Mouse (Mus musculus) bone marrow macrophage, adult 2 months (primary cell): ENCODE measurements around the gene Tmem161b. TPM values are rescaled to one million over a fixed set of nuclear protein-coding genes. Genes with fewer than 3 reads are reported as not detected.
"Not testable (repeated sequence)": the region's sequence is repeated elsewhere in the genome, so short reads cannot be mapped to it uniquely, and the experiment has no call there.

Experiments
- H3K27ac ChIP-seq: 2 replicates; pipeline ENCODE4 v1.5.1; 2012; ENCODE audit warnings: low read depth, low read length; ENCODE audit not compliant: insufficient read depth
- H3K4me1 ChIP-seq: 2 replicates; pipeline ENCODE4 v1.6.1; 2012; ENCODE audit warnings: low read length; ENCODE audit not compliant: control insufficient read depth, insufficient read depth
- H3K4me3 ChIP-seq: 2 replicates; pipeline ENCODE4 v1.5.1; 2012; ENCODE audit warnings: mild to moderate bottlenecking, low read length, moderate library complexity; ENCODE audit not compliant: insufficient read depth
- CTCF ChIP-seq: IDR thresholded peaks from 2 replicates; pipeline ENCODE4 v1.5.1; 2012; ENCODE audit warnings: low read depth, mild to moderate bottlenecking, low read length, moderate library complexity
- POLR2A ChIP-seq: IDR thresholded peaks from 2 replicates; pipeline ENCODE4 v1.6.1; 2012; ENCODE audit warnings: mild to moderate bottlenecking, low read depth, low read length, borderline replicate concordance
- polyA plus RNA-seq: library from polyadenylated mRNA; stranded (reverse); fragments of >200 nt; gene quantifications from 2 replicates; pipeline ENCODE4 v1.2.4, GENCODE M21; 2012; ENCODE audit not compliant: missing spikeins, insufficient read depth, insufficient read length

Tmem161b gene
- polyA plus RNA-seq, 1 experiment: 16.9 TPM

- Histone ChIP-seq H3K4me3 (no peak overlapping the region), H3K27ac (no peak overlapping the region), H3K4me1 (peaks cover 7% of the 10 kb centered on the region)
- TF ChIP-seq POLR2A: no peak
- no peak for TF ChIP-seq CTCF
These were observed 33.0 kb downstream of the Tmem161b start for GRCm38 (mm10) chr13:84255047-84255446.

DNA sequence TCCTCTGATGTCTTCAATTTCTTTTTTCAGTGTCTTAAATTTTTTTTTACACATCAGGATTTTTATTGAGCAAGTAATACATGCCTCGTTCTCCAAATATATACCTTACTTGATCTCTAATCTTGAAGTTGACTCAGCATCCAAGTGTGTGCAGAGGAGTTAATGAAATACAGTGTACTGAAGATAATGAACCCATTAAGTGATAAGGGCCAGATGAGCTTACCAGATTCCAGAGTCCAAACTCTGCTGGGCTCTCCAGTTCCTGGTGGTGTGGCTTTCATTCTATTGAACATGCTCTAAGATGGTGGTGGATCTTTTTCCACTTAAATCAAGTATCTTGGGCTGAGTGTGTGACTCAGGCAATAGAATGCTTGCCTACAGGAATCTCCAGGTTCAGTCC, 42.3 kb downstream of the Tmem161b start:
- H3K4me3 ChIP-seq, H3K27ac ChIP-seq: not testable (repeated sequence)

DNA sequence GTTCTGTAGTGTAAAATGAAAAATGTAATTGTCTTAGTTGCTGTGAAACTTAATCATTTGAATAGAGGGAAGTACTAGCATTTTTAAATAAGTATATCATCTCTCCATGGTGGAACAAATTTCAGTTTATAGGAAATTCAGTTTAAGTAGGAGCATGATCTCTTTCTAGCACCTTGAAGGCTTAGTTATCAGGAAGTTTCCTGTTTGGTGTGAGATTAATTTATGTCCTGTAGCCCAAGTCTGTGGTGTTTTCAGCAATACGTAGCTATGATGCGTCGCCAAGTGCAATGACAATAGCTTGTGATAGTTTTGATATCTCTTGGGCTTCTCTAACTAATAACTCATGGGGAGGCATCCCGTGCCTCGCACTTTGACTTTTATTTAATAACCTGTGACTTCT, 54.1 kb downstream of the Tmem161b start:
- no peak overlapping the region for H3K27ac ChIP-seq
- H3K4me3 ChIP-seq: no peak overlapping the region
- TF ChIP-seq CTCF (no peak), POLR2A (no peak)
- H3K4me1 ChIP-seq: no peaks in the 10 kb centered on the region

More for the DNA sequence above, 42.3 kb downstream of the Tmem161b start:
- not testable (repeated sequence) for H3K4me1 ChIP-seq

DNA sequence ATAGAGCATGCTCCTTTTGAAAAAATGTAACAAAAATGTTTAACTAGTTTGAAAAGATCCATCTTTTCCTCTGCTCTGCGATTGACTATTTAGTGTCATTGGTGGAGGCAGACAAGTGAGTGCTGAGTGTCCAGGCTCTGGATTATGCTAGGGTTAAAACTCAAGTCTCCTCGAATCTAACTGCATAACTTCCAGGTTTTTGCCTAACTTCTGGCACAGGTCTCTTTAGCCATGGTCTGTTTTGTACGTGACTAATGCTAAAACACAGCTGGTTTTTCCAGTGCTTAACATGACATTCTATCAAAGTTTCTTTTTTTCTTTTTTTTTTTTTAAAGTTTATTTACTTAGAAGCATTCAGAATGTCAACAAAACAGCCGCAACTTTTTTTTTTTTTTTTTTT, 58.3 kb downstream of the Tmem161b start:
- H3K27ac ChIP-seq: no peak overlapping the region
- H3K4me3 ChIP-seq: no peak overlapping the region
- TF ChIP-seq POLR2A (no peak), CTCF (no peak)
- no peaks in the 10 kb centered on the region for H3K4me1 ChIP-seq

DNA sequence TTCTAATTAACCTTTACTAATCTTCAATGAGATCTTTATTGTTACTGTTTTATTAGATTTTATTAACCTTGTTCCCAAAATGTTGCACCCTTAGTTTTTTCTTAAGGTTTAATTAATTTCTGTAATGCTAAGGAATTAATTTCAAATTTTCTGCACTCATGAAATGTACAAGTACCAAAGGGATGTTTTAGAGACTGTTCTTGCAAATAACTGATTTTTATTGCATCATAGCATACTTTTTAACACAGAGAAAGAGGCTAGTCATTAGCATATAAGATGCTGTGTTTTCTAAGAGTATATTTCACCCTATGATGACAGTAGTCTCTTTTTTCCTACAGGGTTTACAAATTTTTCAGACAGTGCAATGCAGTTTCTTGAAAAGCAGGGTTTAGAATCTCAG, 60.9 kb downstream of the Tmem161b start:
- H3K4me1 ChIP-seq: no peaks in the 10 kb centered on the region
- no peak overlapping the region for H3K27ac ChIP-seq
- no peak for TF ChIP-seq POLR2A
- H3K4me3 ChIP-seq: no peak overlapping the region

GRCm38 (mm10) chr13:84284764-84285558, 62.9 kb downstream of the Tmem161b start:
- Histone ChIP-seq H3K4me1 (no peaks in the 10 kb centered on the region), H3K4me3 (no peak overlapping the region), H3K27ac (no peak overlapping the region)
- TF ChIP-seq POLR2A: no peak
- no peak for TF ChIP-seq CTCF

DNA sequence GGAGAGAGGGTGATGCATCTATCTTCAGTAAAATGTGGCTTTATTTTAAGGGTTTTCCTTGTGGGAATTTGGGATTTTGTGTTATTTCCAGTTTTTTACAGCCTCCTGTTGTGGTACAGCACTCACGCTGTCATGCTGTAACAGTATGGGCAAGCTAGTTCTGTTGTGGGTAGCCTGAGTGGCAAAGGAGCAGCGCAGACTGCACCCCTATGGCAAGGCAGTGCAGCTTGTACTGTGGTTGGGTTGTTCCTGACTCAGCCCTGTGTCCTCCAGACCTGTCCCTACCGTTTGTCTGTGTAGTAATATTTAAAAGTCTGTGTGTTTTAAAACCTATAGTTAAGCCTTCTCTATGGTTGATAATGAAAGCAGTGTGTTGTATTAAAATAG, 63.5 kb downstream of the Tmem161b start:
- no peaks in the 10 kb centered on the region for H3K4me1 ChIP-seq
- no peak overlapping the region for H3K27ac ChIP-seq
- TF ChIP-seq POLR2A: no peak
- TF ChIP-seq CTCF: no peak
- no peak overlapping the region for H3K4me3 ChIP-seq

- H3K27ac ChIP-seq: no peak overlapping the region
- TF ChIP-seq POLR2A (no peak), CTCF (no peak)
- H3K4me3 ChIP-seq: no peak overlapping the region
- no peaks in the 10 kb centered on the region for H3K4me1 ChIP-seq
These were observed 77.5 kb downstream of the Tmem161b start for GRCm38 (mm10) chr13:84299445-84300053.

- Histone ChIP-seq H3K4me1 (peaks cover 3% of the 10 kb centered on the region; the same call in 1 of the 2 replicates), H3K27ac (no peak overlapping the region), H3K4me3 (no peak overlapping the region)
- no peak for TF ChIP-seq POLR2A
- TF ChIP-seq CTCF: no peak
These were observed 121.2 kb downstream of the Tmem161b start for GRCm38 (mm10) chr13:84343272-84343671.

DNA sequence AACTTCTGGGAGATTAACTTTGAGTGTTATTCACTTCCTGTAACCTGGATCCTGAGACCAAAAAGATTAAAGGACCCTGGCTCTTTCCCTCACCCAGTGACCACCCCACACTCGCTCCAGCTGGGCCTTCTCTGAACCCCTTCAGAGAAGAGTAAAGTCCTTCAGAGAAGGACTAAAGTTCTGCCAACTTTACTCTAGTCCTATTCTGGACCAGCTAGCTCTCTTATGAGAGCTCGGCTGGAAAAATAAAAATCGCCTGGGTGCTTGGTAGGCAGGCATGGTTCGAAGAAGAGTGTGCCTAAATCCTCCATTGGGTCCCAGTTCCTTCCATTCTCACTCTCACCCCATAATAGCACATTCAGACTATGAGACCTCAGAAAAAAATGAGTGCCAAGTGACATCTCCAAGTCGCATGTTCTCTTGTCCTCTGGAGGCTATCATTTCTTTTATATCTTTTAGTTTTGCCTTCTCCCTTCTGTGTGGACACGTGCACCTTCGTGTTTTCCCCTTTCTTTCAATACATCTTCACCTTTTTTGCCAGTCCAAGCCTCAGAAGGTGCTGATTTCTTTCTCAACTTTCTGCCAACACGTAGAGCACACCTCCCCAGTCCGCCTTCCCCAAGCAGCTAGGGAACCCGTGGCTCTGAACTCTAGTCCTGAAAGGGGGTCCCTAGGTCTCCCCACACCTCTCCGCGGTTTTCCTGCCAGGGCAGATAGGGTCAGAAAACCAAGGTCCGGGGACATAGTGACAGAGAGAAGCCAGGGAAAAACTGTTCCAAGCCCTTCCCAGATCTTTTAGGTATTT, 121.8 kb downstream of the Tmem161b start:
- TF ChIP-seq POLR2A (no peak), CTCF (no peak)
- H3K4me3 ChIP-seq: no peak overlapping the region
- H3K27ac ChIP-seq: no peak overlapping the region
- H3K4me1 ChIP-seq: peaks cover 3% of the 10 kb centered on the region; the same call in 1 of the 2 replicates
